8 mouse cellular contexts compared by ENCODE assay signal in the genomic region with DNA sequence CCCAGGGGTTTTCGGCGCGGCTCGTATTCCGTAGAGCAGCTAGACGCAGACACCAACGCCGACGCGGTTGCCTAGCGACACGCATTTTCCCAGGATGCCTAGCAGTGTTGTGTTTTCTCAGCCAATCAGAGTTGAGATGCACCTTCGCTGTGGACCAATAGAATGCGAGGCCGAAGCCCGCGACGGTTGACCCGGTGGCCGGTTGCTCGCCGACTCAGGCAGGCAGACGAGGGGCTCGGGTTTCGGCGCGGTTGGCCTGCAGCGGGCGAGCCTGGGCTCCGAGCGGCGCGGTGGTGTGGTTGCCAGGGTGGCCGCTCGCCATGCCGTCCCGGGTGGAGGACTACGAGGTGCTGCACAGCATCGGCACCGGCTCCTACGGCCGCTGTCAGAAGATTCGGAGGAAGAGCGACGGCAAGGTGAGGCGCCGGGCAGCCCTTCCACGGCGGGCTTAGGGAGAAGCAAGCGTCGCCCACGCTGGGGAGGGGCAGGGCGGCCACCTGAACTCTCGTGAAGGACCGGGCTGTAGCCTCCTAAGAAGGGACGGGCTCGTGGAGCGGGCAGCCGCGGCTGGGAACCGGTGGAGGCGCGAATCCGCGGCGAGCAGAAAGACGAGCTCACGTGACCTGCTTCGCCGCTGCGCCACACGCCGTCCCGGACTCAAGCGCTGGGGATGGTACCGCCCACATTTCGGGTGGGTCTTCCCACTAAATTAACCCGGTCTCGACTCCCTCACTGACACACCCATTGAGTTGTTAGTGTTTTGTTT. TPM values are rescaled to one million over a fixed set of nuclear protein-coding genes. Genes with fewer than 3 reads are reported as not detected.
A peak's percentile ranks its signal among the peaks of the same experiment; 100 is the strongest.
DNase-seq lines count a peak whose midpoint lies in the region; ATAC-seq and TF ChIP-seq lines count a peak whose summit lies in the region.

A gene (plus strand): TSS at position 119 of the 766 bp plus-strand sequence.

- peaks cover 35% of the 10 kb centered on the region for H3K36me3 ChIP-seq in ES-Bruce4 (ENCODE audit: control insufficient read depth, insufficient read depth, low read length, poor library complexity, severe bottlenecking)
- peaks cover 34% of the 10 kb centered on the region for H3K36me3 ChIP-seq in forebrain, embryonic 13.5 days (ENCODE audit: poor library complexity, severe bottlenecking)
- H3K36me3 ChIP-seq in neural tube, embryonic 15.5 days = no peaks in the 10 kb centered on the region

- peak within 1 kb of the TSS; percentile 80 for H3K4me3 ChIP-seq in ES-Bruce4 (ENCODE audit: low read depth, low read length)
- peak within 1 kb of the TSS; percentile 67 for H3K4me3 ChIP-seq in forebrain, embryonic 13.5 days
- H3K4me3 ChIP-seq in neural tube, embryonic 15.5 days (replicated peaks) = peak within 1 kb of the TSS; percentile 83

- intact Hi-C loops in heart, postnatal 14 days (cut with DNase I) = no loop called here

- DNase-seq in heart, postnatal 14 days = peak; percentile 93 to 96
- DNase-seq in layer of hippocampus, adult 11-12 months (ENCODE audit: low spot score) = peak; percentile 98
- DNase-seq in lung, adult 18-20 months = peak; percentile 95 to 97
- DNase-seq in testis, postnatal 14 days (ENCODE audit: low spot score) = peak; percentile 98

- TF ChIP-seq EP300 in ES-Bruce4 (IDR thresholded peaks at IDR 0.05; ENCODE audit: insufficient read depth, low read depth, low read length) = no peak; the same call in 1 of the 2 replicates

- H3K27me3 ChIP-seq in ES-Bruce4 (ENCODE audit: control insufficient read depth, insufficient read depth, low read length, poor library complexity, severe bottlenecking) = no peaks in the 10 kb centered on the region
- no peaks in the 10 kb centered on the region for H3K27me3 ChIP-seq in forebrain, embryonic 13.5 days
- no peaks in the 10 kb centered on the region for H3K27me3 ChIP-seq in neural tube, embryonic 15.5 days (replicated peaks)

- peak within 1 kb of the TSS; percentile 31 for H3K27ac ChIP-seq in ES-Bruce4 (ENCODE audit: insufficient read depth, low read length)
- peak within 1 kb of the TSS; percentile 55 for H3K27ac ChIP-seq in forebrain, embryonic 13.5 days
- peak within 1 kb of the TSS; percentile 54; the same call in 1 of the 2 replicates for H3K27ac ChIP-seq in neural tube, embryonic 15.5 days (replicated peaks)

- no peaks in the 10 kb centered on the region for H3K9me3 ChIP-seq in ES-Bruce4 (replicated peaks; ENCODE audit: control insufficient read depth, insufficient read depth, low read length, poor library complexity, severe bottlenecking)
- no peaks in the 10 kb centered on the region for H3K9me3 ChIP-seq in forebrain, embryonic 13.5 days (replicated peaks)
- H3K9me3 ChIP-seq in neural tube, embryonic 15.5 days (replicated peaks) = no peaks in the 10 kb centered on the region

- H3K9ac ChIP-seq in ES-Bruce4 (ENCODE audit: low read depth, poor library complexity, severe bottlenecking) = peak within 1 kb of the TSS; percentile 84
- peak within 1 kb of the TSS; percentile 77 for H3K9ac ChIP-seq in forebrain, embryonic 13.5 days
- H3K9ac ChIP-seq in neural tube, embryonic 15.5 days (replicated peaks) = peak within 1 kb of the TSS; percentile 59

- ATAC-seq in cerebellum, adult (ENCODE audit: insufficient number of reproducible peaks, low FRiP score, low TSS enrichment) = peak; percentile 92
- ATAC-seq in forebrain, embryonic 13.5 days = peak; percentile 97
- peak; percentile 96 for ATAC-seq in neural tube, embryonic 15.5 days (ENCODE audit: low FRiP score)

- TF ChIP-seq POLR2A in ES-Bruce4 (IDR thresholded peaks at IDR 0.05; ENCODE audit: insufficient read depth, low read length) = no peak

- H3K4me1 ChIP-seq in ES-Bruce4 (ENCODE audit: control insufficient read depth, insufficient read depth, low read length) = no peaks in the 10 kb centered on the region
- peaks cover 16% of the 10 kb centered on the region for H3K4me1 ChIP-seq in forebrain, embryonic 13.5 days
- H3K4me1 ChIP-seq in neural tube, embryonic 15.5 days = peaks cover 21% of the 10 kb centered on the region

- H3K4me2 ChIP-seq in forebrain, embryonic 13.5 days = peak within 1 kb of the TSS; percentile 72
- peak within 1 kb of the TSS; percentile 97 for H3K4me2 ChIP-seq in neural tube, embryonic 15.5 days

- no peak for TF ChIP-seq CTCF in ES-Bruce4 (IDR thresholded peaks at IDR 0.05; ENCODE audit: low read depth, low read length)

- WGBS in forebrain, embryonic 13.5 days = under 1% methylated on average over 79 of the region's 79 CpGs
- WGBS in neural tube, embryonic 15.5 days = under 1% methylated on average over 75 of the region's 79 CpGs

RNA-seq across cellular contexts. Expression of the gene that starts here (rescaled TPM):
- polyA plus RNA-seq in ES-Bruce4 (2011; ENCODE audit: insufficient read depth, insufficient read length, low read depth, missing spikeins) = 79.5 and 80.3 TPM in 2 replicates
- 37.2 and 42.5 TPM in 2 replicates for polyA plus RNA-seq in forebrain, embryonic 13.5 days (2015; fragmentation: Nextera tagmentation; extraction: Ambion mirVana)
- 1 to 10 TPM; 2.6 to 4.1 TPM for total RNA-seq in heart, postnatal 14 days (2021)
- polyA plus RNA-seq in neural tube, embryonic 15.5 days (2015; fragmentation: Nextera tagmentation; extraction: Ambion mirVana) = 3.6 and 11.2 TPM in 2 replicates

Comparison
In these comparisons a context has a peak if more than half of its experiments do, and no peak if none do; other contexts are left out.
1. Peak in every context shown above with its lines: DNase-seq, ATAC-seq, H3K4me3 ChIP-seq and H3K27ac ChIP-seq.